Mouse (Mus musculus) CD4-positive, CD25-positive, alpha-beta regulatory T cell, adult 2 months (primary cell): ENCODE results near the gene Stk31.
"Not testable (repeated sequence)": the region's sequence is repeated elsewhere in the genome, so short reads cannot be mapped to it uniquely, and the experiment has no call there.

Source experiments
- DNase-seq: peaks from one replicate; pipeline ENCODE4 v3.0.0-alpha.2; 2012; ENCODE audit warnings: low read depth, low spot score

Stk31 gene

DNA sequence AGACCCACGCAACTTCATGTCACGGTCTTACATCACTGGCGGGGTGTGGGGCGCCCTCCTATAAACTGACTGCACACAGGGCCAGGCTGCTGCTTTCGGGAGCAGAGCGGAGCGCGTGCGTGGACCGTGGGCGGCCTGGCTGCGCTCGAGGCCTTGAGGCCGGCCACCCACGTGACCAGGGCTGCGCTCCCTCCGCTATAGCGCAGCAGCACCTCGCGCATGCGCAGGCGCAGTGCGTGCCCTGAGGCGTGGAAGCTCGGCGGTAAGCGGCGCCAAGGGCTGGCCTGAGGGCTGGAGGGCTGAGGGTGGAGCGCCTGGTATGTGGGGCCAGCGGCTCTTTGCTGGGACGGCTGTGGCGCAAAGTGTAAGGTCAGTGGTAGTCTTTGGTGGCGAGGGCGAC, at the start of gene Stk31:
Stk31 (plus strand) TSS at position 289 of the 400 bp plus-strand sequence.
- no peak for DNase-seq

DNA sequence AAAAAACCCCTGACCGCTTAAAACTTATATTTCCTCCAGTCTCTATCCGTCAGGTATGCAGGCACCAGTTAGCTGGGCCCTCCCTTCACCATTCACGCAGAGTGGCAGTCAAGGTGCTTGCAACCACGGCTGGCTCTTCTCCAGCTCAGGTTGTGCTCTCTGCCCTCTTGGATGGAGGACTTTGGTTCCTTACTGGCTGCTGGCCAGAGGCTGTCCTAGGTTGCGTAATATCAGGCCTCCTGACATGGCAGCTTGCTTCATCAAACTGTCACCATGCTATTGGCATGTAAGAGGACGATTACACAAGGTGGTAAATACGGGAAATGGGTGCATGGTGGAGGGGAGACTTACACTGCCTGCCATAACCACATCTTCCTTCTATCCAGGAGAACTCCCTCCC, 45.6 kb upstream of the Stk31 start:
- no peak for DNase-seq

DNA sequence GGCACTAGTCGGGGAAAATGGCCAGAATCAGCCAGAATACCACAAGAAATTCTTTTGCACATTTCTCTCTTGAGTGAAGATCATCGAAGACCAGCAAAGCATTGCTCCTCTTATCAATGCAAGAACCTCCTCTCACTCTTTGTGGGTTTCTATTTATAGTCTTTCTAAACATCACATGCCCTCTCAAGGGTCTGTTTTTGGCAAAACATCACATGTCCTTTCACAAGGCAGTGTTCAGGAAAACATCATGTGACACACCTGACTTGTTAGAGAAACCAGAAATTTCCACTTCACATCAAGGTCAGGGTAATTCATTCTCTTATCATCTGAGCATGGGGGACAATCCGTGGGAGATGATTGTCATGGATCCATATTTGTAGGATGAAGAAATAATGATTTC, 40.8 kb upstream of the Stk31 start:
- peak; percentile 53 for DNase-seq

DNA sequence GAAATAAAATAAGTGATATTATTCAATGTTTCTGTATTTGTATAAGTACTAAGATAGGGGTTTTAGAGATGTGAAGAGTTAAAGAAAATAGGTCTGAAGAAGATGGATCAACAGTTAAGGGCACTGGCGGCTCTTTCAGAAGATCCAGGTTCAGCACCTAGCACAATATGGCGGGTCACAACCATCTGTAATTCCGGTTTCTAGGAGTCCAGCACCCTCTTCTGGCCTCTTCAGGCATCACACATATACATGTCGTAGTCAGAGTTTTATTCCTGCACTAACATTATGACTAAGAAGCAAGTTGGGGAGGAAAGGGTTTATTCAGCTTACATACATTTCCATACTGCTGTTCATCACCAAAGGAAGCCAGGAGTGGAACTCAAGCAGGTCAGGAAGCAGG, 40.2 kb upstream of the Stk31 start:
- peak; percentile 46 for DNase-seq

DNA sequence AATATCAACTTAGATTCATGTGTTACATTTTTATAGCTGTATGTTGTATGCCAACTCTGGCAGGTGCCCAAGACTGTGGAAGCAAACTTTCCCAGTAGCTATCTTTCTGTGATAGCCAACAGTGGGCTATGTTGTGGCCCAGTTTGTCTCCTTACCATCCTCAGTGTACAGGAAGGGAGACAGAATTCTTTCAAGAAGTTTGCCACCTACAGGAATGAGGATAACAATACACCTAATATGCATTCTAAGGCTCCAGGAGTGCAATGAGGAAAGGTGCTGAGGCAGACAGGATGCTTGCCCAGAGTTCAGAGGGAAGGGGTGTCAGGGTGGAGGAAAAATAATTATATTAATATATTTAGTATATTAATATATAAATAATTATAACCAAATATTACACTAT, 35.0 kb upstream of the Stk31 start:
- DNase-seq: peak; percentile 33

DNA sequence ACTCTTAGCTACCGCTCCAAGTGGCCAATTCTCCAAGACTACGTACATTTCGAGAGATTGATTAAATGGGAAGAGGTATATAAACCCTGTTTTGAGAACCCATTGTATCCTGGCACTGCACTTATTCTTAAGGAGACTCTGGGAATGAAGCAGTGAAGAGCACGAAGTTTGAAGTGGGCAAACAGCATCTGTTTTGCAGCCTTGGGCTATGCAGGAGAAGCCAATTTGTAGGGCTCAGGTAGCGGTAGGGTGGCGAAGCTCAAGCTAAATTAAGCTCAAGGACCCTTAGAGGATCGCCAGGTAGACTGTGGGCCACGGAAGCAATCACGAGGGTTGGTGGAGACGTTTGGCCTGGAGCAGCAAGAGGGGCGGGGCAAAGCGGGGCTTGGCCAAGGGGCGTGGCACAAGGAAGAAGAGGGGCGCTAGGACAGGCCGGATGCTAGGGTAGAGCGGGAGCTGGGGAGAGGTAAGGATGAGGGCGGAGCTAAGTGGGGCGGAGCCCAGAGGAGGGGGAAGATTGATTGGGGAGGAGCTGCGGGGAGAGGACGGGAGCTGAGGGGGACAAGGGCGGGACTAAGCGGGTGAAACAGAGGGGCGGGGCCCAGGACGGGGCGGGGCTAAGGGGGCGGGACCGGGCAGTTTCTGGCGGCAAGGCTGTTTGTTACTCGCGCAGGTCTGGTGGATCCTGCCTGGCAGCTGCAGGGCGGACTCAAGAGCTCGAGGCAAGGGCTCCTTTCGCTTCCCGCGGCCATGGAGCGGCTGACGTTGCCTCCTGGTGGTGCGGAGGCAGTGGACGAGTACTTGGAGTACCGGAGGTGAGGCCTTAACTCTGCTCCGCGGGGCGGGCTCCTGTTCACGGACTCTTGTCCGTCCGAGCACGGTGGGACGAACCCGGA, 28.0 kb upstream of the Stk31 start, which contains the start of gene Fam221a:
Fam221a (plus strand) TSS at position 581 of the 896 bp plus-strand sequence.
- DNase-seq: peak; percentile 96

DNA sequence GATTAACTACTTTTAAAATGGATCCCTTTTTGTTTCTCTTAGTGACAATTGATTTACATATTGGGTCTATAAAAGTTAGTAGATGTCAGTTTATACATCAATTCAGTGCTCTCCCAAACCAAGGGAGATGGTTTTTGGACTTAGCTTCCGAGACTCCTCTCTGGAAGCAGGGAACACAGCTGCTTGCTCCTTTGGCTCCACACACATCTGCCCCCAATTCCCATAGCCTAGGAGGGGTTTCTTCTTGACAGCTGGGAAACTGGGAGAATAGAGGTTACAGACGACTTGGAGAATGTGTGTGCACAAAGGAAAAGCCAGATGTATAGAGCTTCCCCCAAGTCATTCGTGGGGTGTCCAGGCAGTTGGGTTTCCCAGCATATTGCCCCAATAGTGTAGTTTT, 27.2 kb upstream of the Stk31 start:
- DNase-seq: peak; percentile 9

DNA sequence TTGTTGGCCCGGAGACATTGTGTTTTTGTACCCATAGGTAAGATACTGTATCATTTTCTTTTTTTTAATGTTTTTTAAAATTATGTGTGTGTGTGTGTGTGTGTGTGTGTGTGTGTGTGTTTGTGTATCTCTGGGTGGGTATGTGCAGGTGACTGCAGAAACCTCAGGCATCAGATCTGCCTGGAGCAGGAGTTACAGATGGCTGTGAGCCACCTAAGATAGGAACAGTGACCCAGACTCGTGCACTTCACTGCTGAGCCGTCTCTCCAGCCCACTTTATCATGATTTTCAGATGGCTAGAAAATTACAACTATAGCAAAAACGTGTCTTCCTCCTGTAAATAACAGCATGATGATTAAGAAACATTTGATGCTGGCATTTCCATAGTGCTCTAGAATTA, 22.7 kb upstream of the Stk31 start:
- DNase-seq: no peak

DNA sequence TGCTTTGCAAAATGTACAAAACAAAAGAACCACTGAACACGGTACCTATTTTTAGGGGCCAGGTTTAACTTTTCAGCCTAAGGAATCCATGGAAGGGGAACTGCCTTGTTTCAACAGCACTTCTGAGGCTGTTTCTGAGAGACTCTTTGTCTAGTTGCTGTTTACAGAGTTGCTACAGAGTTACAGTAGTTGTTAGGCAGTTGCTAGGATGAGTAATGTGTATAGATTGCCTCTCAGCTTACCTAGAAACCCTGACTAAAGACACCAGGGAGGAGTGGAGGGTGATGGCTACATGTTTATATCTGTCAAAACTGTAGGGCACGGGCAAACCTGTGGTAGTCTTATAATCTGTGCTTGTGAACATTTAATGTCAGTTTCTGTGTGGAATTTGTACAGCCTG, 21.5 kb upstream of the Stk31 start:
- no peak for DNase-seq

DNA sequence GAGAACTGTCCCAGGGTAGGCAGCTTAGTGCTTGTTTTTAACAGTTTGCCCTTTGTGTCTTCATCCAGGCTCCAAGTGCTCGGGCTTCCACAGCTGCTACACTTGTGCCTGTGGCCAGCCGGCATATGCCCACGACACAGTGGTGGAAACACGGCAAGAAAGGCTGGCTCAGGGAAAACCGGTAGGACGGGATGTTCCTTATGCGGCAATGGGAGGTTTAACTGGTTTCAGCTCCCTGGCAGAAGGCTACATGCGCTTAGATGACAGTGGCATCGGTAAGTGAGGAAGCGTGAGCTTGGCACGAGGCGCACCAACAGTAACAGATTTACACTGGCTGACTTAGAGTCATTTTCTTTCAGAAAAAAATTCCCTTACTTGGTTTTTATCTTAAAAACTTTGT, 17.1 kb upstream of the Stk31 start:
- DNase-seq: no peak

DNA sequence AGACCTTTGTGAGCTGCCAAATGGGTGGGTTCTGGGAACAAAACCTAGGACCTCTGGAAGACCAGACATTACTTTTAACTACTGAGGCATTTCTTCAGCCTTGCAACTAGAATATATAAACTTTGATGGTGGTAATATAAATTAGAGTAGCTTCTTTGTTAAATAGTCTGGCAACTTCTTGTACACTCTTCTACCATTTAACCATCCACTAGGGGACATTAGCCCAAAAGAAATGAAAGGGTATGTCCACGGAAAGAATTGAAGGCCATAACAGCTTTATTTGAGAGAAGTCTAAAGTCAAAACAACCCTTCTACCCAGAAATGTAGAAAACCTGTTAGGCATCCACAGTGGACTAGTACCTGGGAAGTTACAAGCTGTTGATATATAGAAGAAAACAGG, 1.1 kb upstream of the Stk31 start:
- DNase-seq: no peak

DNA sequence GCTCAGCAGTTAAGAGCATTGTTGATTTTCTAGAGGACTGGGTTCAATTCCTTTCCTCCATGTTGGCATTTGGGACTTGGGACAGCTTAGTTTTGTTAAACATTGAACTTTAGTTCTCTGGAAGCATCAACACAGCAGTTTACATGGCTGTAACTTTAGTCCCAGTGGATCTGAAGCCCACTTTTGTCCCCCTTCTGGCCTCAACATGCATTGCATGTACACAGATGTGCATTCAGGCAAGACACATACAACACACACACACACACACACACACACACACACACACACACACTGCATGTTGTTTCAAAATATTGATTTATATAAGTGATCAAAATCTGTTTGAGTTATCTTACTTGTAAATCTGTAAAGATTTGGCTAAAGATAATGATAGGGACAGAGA, 2.1 kb downstream of the Stk31 start:
- DNase-seq: peak; percentile 65

DNA sequence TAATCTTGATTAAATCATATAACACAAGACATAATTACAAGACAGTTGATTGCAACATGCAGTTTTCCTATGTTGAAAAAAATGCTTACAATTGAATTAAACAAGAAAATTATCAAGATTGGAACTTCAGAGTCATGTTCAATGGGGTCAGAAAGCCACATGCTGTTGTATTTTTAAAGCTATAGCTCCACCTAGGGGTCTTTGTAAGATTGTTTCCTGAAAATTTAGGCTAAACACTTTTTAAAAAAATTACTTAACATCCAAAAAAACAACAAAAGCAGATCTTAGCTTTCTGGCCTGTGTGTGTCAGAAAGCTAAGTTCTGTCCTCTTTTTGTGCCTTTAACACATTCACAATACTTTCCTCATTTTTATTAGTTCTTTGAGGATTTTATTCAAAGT, 3.0 kb downstream of the Stk31 start:
- DNase-seq: peak; percentile 68

DNA sequence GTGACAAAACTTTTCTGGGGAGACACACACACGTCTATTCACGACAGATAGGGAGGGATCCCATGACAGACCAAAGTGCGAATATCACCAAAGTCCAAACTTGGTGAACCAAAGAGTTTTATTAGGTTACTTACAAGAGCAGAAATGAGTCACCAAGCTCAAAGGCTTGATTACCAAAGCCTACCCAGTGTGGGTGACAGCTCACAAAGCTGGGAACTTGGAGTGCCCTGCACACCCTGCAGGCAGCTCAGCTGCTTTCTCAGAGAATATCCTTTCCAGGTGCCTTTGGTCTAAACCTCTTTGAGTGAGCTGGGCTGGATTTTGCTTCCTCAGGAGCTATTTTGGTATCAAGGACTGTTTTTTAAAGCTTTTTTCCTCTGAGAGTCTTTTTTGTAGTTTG, 15.4 kb downstream of the Stk31 start:
- no peak for DNase-seq

DNA sequence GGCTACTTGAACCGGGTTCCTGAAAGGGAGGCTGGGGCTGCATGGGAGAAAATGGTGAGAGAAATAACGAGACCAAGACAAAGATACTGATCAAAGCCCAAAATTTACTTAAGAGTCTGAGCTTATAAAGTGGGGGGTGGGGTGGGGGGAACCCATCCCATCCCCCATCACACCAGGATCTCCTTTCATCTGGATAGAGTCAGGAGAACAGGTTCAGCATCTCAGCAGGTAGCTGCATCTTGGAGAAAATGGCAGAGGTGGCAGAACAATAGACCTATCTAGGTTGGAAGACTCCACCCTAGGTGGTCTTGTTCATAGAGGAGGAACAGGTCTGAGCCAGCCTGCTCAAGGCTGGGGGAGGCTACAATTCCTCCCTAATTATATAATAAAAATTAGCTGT, 17.6 kb downstream of the Stk31 start:
- DNase-seq: not testable (repeated sequence)

DNA sequence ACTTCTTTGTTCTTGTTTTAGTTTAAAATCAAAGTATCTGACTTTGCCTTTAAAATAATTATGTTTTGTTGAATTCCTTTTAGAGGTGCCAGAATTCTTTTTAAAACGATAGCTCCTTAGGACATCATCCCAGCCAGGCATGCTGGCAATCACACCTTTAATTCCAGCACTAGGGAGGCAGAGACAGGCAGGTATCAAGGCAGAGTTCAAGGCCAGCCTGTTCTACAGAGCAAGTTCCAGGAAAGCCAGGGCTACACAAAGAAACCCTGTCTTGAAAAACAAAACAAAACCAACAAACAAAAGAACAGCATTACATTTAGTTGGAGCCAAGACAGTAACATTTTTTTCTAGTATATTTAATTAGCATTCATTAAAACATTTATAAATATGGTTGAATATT, 20.6 kb downstream of the Stk31 start:
- DNase-seq: no peak

DNA sequence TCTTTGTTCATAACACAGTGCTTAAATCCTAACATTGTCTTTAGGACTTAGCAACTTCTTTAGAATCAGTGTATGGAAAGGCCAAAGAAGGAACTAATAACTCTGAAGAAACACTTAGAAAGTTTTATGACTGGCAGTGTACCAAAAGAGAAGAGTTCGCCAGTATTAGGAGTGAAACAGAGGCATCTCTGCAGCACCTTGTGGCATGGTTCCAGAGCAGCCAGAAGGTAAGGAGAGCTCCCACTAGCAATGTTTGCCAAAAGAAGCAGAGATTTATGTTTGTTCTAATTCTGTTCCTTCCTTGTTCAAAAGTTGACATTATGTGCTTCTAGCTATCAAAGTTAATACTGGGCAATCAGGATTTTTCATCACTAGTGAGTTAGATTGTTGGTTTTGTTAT, 41.9 kb downstream of the Stk31 start:
- no peak for DNase-seq

DNA sequence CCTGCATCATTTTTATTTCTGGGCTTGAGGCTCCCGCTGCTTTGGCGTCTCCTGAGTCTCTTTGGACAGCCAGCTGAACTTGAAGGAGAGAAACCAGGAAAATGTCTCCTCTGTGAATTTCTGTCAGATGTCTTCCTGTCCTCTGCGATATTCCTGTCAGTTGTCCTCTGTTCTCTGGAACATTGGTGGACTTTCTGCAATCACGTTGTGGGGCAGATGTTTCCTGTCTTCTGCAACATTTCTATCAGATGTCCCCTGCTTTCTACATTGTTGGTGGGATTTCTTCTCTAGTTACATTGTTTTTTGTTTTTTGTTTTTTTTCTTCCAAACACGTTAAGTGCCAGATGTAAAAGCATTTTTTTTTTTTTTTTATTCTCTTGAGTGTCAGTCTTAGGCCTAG, 62.7 kb downstream of the Stk31 start:
- no peak for DNase-seq

DNA sequence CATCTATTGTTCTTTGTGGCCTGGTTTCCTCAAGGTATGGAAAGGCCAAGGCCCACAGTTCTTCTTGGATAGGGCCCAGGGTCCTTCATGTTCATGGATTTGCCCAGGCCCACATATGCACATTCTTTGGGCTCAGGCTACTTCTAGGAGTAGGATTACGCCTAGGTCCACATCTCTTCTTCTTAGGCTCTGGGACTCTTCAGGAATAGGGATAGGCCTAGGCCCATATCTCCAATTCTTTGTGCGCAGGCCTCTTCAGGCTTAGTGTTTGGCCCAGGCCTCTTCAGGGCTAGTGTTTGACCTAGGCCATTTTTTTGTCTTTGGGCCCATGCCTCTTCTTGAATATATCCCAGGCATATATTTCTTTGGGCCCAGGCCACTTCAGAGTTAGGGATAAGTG, 87.8 kb downstream of the Stk31 start:
- DNase-seq: no peak

DNA sequence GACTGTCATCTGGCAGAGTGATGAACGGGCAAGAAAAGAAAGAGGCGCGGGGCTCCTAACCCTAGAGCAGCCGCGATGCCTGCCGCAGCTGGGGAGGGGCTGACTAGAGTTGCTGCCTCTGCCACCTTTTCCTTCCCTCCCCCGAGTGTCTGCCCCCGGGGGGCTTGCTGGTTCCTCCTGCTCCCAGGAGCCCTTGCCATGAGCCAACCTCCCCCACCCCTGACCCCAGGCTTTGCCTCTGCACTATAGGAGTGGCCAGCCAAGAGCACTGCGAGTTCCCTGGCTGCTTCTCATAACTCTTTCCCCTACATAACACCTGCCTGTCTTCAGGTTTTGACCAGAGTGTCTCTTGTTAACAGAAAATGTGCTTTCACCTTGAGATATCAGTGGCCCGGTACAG, 96.1 kb downstream of the Stk31 start:
- no peak for DNase-seq

DNA sequence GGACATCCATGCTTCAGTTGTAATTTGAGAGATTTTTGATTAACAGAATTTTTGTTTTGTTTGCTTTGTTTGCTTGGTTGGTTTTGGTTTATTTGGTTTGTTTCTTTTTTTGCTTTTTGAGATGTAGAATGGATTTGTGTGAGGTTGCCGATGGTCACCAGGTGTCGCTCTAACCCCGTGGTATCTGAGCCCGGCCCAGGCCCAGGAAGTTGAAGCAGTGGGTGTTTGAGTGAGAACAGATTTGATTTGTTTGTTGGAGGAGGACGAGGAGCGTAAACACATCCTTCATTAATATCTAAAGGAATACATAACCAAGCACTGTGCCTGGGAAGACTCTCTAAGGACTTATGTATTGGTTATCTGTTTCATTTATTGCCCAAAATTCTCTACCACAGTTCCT, 123.6 kb downstream of the Stk31 start:
- DNase-seq: peak; percentile 82
